Mouse (Mus musculus): ENCODE measurements around the gene Ap5z1. TPM values are rescaled to one million over a fixed set of nuclear protein-coding genes. Genes with fewer than 3 reads are reported as not detected.

Gene Ap5z1
- polyA plus RNA-seq, 1 experiment from 2014 or later = 8.8 TPM

GRCm38 (mm10) chr5:142432695-142433094, 31.0 kb upstream of the Ap5z1 start:
- WGBS = 77% methylated on average over 4 of the region's 4 CpGs
- ATAC-seq (replicated peaks; ENCODE audit: extremely low read depth, insufficient read depth, low FRiP score) = no peak
- H3K9ac ChIP-seq (ENCODE audit: low read length) = no peak overlapping the region
- no peaks in the 10 kb centered on the region for H3K27me3 ChIP-seq (ENCODE audit: control insufficient read depth, insufficient read depth, low read length)
- no peaks in the 10 kb centered on the region for H3K9me3 ChIP-seq (replicated peaks; ENCODE audit: control insufficient read depth, low read length)
- H3K36me3 ChIP-seq (ENCODE audit: control insufficient read depth, insufficient read depth) = peaks cover 13% of the 10 kb centered on the region
- peaks cover 16% of the 10 kb centered on the region for H3K4me1 ChIP-seq (ENCODE audit: control insufficient read depth, insufficient read depth, low read length)
- no peak overlapping the region for H3K4me3 ChIP-seq (ENCODE audit: low read length)
- H3K27ac ChIP-seq (ENCODE audit: low read length) = no peak overlapping the region
- H3K4me2 ChIP-seq (ENCODE audit: low read depth, low read length) = no peak overlapping the region

GRCm38 (mm10) chr5:142434052-142434451, 29.7 kb upstream of the Ap5z1 start:
- Histone ChIP-seq H3K9me3 (replicated peaks; ENCODE audit: control insufficient read depth, low read length) (no peaks in the 10 kb centered on the region), H3K4me1 (ENCODE audit: control insufficient read depth, insufficient read depth, low read length) (peaks cover 6% of the 10 kb centered on the region), H3K36me3 (ENCODE audit: control insufficient read depth, insufficient read depth) (peaks cover 13% of the 10 kb centered on the region), H3K27ac (ENCODE audit: low read length) (no peak overlapping the region), H3K4me3 (ENCODE audit: low read length) (no peak overlapping the region), H3K4me2 (ENCODE audit: low read depth, low read length) (no peak overlapping the region), H3K27me3 (ENCODE audit: control insufficient read depth, insufficient read depth, low read length) (no peaks in the 10 kb centered on the region), H3K9ac (ENCODE audit: low read length) (no peak overlapping the region)
- 94% methylated on average over 5 of the region's 5 CpGs for WGBS
- no peak for ATAC-seq (replicated peaks; ENCODE audit: extremely low read depth, insufficient read depth, low FRiP score)

- Histone ChIP-seq H3K4me2 (ENCODE audit: low read depth, low read length) (no peak overlapping the region), H3K4me1 (ENCODE audit: control insufficient read depth, insufficient read depth, low read length) (peaks cover 17% of the 10 kb centered on the region), H3K27ac (ENCODE audit: low read length) (no peak overlapping the region), H3K27me3 (ENCODE audit: control insufficient read depth, insufficient read depth, low read length) (no peaks in the 10 kb centered on the region), H3K9ac (ENCODE audit: low read length) (no peak overlapping the region), H3K36me3 (ENCODE audit: control insufficient read depth, insufficient read depth) (peaks cover 13% of the 10 kb centered on the region), H3K4me3 (ENCODE audit: low read length) (no peak overlapping the region), H3K9me3 (replicated peaks; ENCODE audit: control insufficient read depth, low read length) (no peaks in the 10 kb centered on the region)
- ATAC-seq (replicated peaks; ENCODE audit: extremely low read depth, insufficient read depth, low FRiP score) = no peak
- WGBS = 98% methylated on average over 15 of the region's 15 CpGs
Measured at GRCm38 (mm10) chr5:142435736-142436135, 28.0 kb upstream of the Ap5z1 start.

DNA sequence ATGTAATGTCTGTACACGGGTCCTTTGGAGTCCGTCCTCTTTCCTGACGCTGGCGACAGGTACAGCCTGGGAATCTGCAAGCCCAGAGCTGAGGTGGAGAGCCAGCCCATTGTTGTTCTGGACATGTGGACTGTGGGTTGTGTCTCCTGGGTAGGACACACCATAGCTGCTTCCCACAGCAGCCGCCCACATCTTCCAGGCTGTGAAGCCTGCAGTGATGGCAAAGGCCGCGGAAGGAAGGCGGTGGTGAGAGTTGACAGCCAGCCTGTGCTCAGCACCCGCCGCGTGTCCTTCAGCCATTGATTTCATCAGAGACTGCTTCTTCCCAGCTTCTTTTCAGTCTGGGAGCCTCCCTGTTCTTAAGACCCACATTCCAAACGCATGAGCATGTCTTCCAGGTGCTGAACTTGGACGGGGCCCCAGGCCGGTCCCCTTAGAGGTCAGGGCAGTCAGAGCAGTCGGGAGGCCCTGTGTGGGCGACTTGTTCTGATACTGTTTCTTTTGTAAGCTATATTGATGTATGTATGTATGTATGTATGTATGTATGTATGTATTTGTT, 25.3 kb upstream of the Ap5z1 start:
- Histone ChIP-seq H3K4me1 (ENCODE audit: control insufficient read depth, insufficient read depth, low read length) (peaks cover 27% of the 10 kb centered on the region), H3K9ac (ENCODE audit: low read length) (no peak overlapping the region), H3K4me3 (ENCODE audit: low read length) (no peak overlapping the region), H3K27ac (ENCODE audit: low read length) (no peak overlapping the region), H3K36me3 (ENCODE audit: control insufficient read depth, insufficient read depth) (peaks cover 13% of the 10 kb centered on the region), H3K4me2 (ENCODE audit: low read depth, low read length) (no peak overlapping the region), H3K9me3 (replicated peaks; ENCODE audit: control insufficient read depth, low read length) (no peaks in the 10 kb centered on the region), H3K27me3 (ENCODE audit: control insufficient read depth, insufficient read depth, low read length) (no peaks in the 10 kb centered on the region)
- 75% methylated on average over 16 of the region's 16 CpGs for WGBS
- ATAC-seq (replicated peaks; ENCODE audit: extremely low read depth, insufficient read depth, low FRiP score) = no peak

GRCm38 (mm10) chr5:142439911-142440432, 23.8 kb upstream of the Ap5z1 start:
- Histone ChIP-seq H3K36me3 (ENCODE audit: control insufficient read depth, insufficient read depth) (peaks cover 13% of the 10 kb centered on the region), H3K27ac (ENCODE audit: low read length) (peak overlapping the region; percentile 96), H3K9ac (ENCODE audit: low read length) (peak overlapping the region; percentile 79), H3K4me1 (ENCODE audit: control insufficient read depth, insufficient read depth, low read length) (peaks cover 38% of the 10 kb centered on the region), H3K9me3 (replicated peaks; ENCODE audit: control insufficient read depth, low read length) (no peaks in the 10 kb centered on the region), H3K27me3 (ENCODE audit: control insufficient read depth, insufficient read depth, low read length) (no peaks in the 10 kb centered on the region), H3K4me3 (ENCODE audit: low read length) (peak overlapping the region; percentile 52), H3K4me2 (ENCODE audit: low read depth, low read length) (peak overlapping the region; percentile 83)
- peak; percentile 35; the same call in 1 of the 2 replicates for ATAC-seq (replicated peaks; ENCODE audit: extremely low read depth, insufficient read depth, low FRiP score)
- WGBS = 7% methylated on average over 12 of the region's 12 CpGs

- Histone ChIP-seq H3K27ac (ENCODE audit: low read length) (peak overlapping the region; percentile 96), H3K4me1 (ENCODE audit: control insufficient read depth, insufficient read depth, low read length) (peaks cover 44% of the 10 kb centered on the region), H3K4me3 (ENCODE audit: low read length) (peak overlapping the region; percentile 52), H3K4me2 (ENCODE audit: low read depth, low read length) (peak overlapping the region; percentile 83), H3K36me3 (ENCODE audit: control insufficient read depth, insufficient read depth) (peaks cover 8% of the 10 kb centered on the region), H3K9ac (ENCODE audit: low read length) (peak overlapping the region; percentile 79), H3K27me3 (ENCODE audit: control insufficient read depth, insufficient read depth, low read length) (no peaks in the 10 kb centered on the region), H3K9me3 (replicated peaks; ENCODE audit: control insufficient read depth, low read length) (no peaks in the 10 kb centered on the region)
- WGBS = under 1% methylated on average over 18 of the region's 19 CpGs
- ATAC-seq (replicated peaks; ENCODE audit: extremely low read depth, insufficient read depth, low FRiP score) = peak; percentile 94
Measured at GRCm38 (mm10) chr5:142440451-142441147, 23.1 kb upstream of the Ap5z1 start.

DNA sequence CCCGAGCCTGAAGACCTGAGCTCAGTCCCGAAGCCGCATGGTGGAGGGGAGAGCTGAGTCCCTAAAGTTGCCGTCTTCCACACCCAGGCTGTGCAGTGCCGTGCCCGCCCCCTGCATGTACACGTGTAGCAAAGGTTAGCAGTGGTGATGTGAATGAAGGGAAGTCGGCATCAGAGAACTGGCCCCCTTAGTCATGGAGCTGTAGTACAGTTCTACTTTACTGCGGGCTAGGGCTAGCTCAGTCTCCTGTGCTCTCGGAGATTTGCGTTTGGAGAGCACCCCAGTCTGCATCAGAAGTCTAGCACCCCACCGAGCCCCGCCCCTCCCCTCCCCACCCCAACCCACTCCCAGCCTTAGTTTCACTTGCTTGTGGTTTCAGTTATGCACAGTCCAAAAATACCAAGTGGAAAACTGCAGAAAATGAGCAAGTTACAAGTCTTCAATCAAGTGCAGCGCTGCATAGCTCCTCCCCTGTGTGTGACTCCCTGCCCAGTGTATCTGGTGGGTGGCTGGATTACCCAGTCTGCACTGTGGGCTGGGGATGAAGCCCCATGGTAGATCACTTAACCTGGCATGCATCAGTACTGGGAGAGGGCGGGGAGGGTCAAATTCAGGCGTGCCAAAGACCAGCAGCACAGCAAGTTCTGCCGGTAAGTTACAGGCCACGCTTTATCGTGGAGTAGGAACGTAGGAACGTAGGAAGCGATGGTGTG, 22.3 kb upstream of the Ap5z1 start:
- H3K4me1 ChIP-seq (ENCODE audit: control insufficient read depth, insufficient read depth, low read length) = peaks cover 49% of the 10 kb centered on the region
- H3K9me3 ChIP-seq (replicated peaks; ENCODE audit: control insufficient read depth, low read length) = no peaks in the 10 kb centered on the region
- ATAC-seq (replicated peaks; ENCODE audit: extremely low read depth, insufficient read depth, low FRiP score) = no peak
- H3K4me2 ChIP-seq (ENCODE audit: low read depth, low read length) = peak overlapping the region; percentile 83
- peak overlapping the region; percentile 52 for H3K4me3 ChIP-seq (ENCODE audit: low read length)
- H3K36me3 ChIP-seq (ENCODE audit: control insufficient read depth, insufficient read depth) = no peaks in the 10 kb centered on the region
- H3K9ac ChIP-seq (ENCODE audit: low read length) = peak overlapping the region; percentile 79
- peak overlapping the region; percentile 96 for H3K27ac ChIP-seq (ENCODE audit: low read length)
- WGBS = 55% methylated on average over 22 of the region's 22 CpGs
- no peaks in the 10 kb centered on the region for H3K27me3 ChIP-seq (ENCODE audit: control insufficient read depth, insufficient read depth, low read length)

DNA sequence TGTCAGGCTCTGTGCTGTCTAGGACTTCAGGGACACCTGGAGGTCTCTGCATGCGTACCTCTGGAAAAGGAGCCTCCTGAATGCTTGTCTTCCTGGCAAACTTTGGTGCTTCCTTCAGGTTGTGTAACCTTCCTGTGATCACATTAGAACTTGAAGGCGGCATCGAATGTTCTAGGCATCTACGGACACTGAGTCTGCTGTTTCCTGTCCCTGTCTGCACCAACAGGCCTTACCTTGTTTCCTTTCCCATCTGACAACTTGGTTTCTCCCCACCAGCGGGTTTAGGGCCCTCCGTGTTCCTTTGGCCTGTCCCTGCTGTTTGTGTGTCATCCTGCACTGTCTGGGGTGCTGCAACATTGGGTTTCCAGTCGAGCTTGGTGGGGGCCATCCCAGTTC, 21.7 kb upstream of the Ap5z1 start:
- no peak for ATAC-seq (replicated peaks; ENCODE audit: extremely low read depth, insufficient read depth, low FRiP score)
- H3K4me1 ChIP-seq (ENCODE audit: control insufficient read depth, insufficient read depth, low read length) = peaks cover 49% of the 10 kb centered on the region
- no peak overlapping the region for H3K4me3 ChIP-seq (ENCODE audit: low read length)
- H3K27me3 ChIP-seq (ENCODE audit: control insufficient read depth, insufficient read depth, low read length) = no peaks in the 10 kb centered on the region
- 80% methylated on average over 7 of the region's 7 CpGs for WGBS
- H3K9ac ChIP-seq (ENCODE audit: low read length) = 0 out of 2 replicates have a peak overlapping the region, but pooled peaks have one; percentile 7
- H3K4me2 ChIP-seq (ENCODE audit: low read depth, low read length) = peak overlapping the region; percentile 83; the same call in 1 of the 2 replicates
- no peaks in the 10 kb centered on the region for H3K36me3 ChIP-seq (ENCODE audit: control insufficient read depth, insufficient read depth)
- peak overlapping the region; percentile 56 for H3K27ac ChIP-seq (ENCODE audit: low read length)
- no peaks in the 10 kb centered on the region for H3K9me3 ChIP-seq (replicated peaks; ENCODE audit: control insufficient read depth, low read length)

- H3K4me3 ChIP-seq (ENCODE audit: low read length) = no peak overlapping the region
- no peak overlapping the region for H3K27ac ChIP-seq (ENCODE audit: low read length)
Measured at GRCm38 (mm10) chr5:142443514-142443913, 20.2 kb upstream of the Ap5z1 start.

More at GRCm38 (mm10) chr5:142443514-142443913, 20.2 kb upstream of the Ap5z1 start:
- 69% methylated on average over 15 of the region's 15 CpGs for WGBS
- no peak for ATAC-seq (replicated peaks; ENCODE audit: extremely low read depth, insufficient read depth, low FRiP score)
- H3K9ac ChIP-seq (ENCODE audit: low read length) = no peak overlapping the region
- H3K27me3 ChIP-seq (ENCODE audit: control insufficient read depth, insufficient read depth, low read length) = no peaks in the 10 kb centered on the region
- H3K9me3 ChIP-seq (replicated peaks; ENCODE audit: control insufficient read depth, low read length) = no peaks in the 10 kb centered on the region
- no peaks in the 10 kb centered on the region for H3K36me3 ChIP-seq (ENCODE audit: control insufficient read depth, insufficient read depth)
- H3K4me2 ChIP-seq (ENCODE audit: low read depth, low read length) = no peak overlapping the region
- H3K4me1 ChIP-seq (ENCODE audit: control insufficient read depth, insufficient read depth, low read length) = peaks cover 54% of the 10 kb centered on the region

All from heart, embryonic 16.5 days (tissue).